Mouse (Mus musculus) brain, embryonic 14.5 days (tissue): ENCODE measurements at regions not wholly inside any gene's neighbourhood (a gene's known extent, or its start where the extent isn't known, plus 50 kb on each side); places are given as distances from the start of the nearest gene placed in this dataset.

ENCODE experiments used
- CTCF ChIP-seq: fragments of 200-500 bp; IDR thresholded peaks from 2 replicates; pipeline ENCODE4 v1.5.1; 2012; ENCODE audit warnings: inconsistent platforms, mild to moderate bottlenecking, moderate library complexity, borderline replicate concordance; ENCODE audit not compliant: insufficient read depth, insufficient read length; ENCODE audit errors: extremely low read depth
- POLR2A ChIP-seq: fragments of 200-500 bp; IDR thresholded peaks from 2 replicates; pipeline ENCODE4 v1.6.1; 2012; ENCODE audit warnings: mild to moderate bottlenecking, inconsistent platforms, borderline replicate concordance; ENCODE audit not compliant: poor library complexity, insufficient read depth, insufficient read length, severe bottlenecking; ENCODE audit errors: extremely low read depth

GRCm38 (mm10) chr5:26451306-26451705 lies 193.8 kb downstream of the Gm7361 start:
- TF ChIP-seq CTCF: no peak
- no peak for TF ChIP-seq POLR2A
